Mouse (Mus musculus) MEL (cell line): Measurements from ENCODE around the gene Immp2l.

Source experiments
- CHD2 ChIP-seq: IDR thresholded peaks from 2 replicates; pipeline ENCODE4 v1.6.1; 2011; ENCODE audit warnings: low read length, improper control_type of control experiment
- CTCF ChIP-seq, 3 experiments: IDR thresholded peaks in 2 of 3; conservative IDR thresholded peaks in 1 of 3; 2 replicates each; pipeline ENCODE4 v1.5.1; 2011 to 2012; ENCODE audit warnings: low read length in 3 of 3, low read depth in 2 of 3, mild to moderate bottlenecking in 2 of 3, improper control_type of control experiment in 1 of 3, inconsistent platforms in 1 of 3, mixed read lengths in 1 of 3, moderate library complexity in 1 of 3; ENCODE audit not compliant: control insufficient read depth in 1 of 3, insufficient read depth in 1 of 3, poor library complexity in 1 of 3, severe bottlenecking in 1 of 3
- E2F4 ChIP-seq: IDR thresholded peaks from 2 replicates; pipeline ENCODE4 v1.6.1; 2011; ENCODE audit warnings: low read depth, low read length, improper control_type of control experiment, borderline replicate concordance
- EP300 ChIP-seq, 2 experiments: IDR thresholded peaks; 2 replicates each; pipeline ENCODE4 v1.6.1; 2011; ENCODE audit warnings: improper control_type of control experiment in 2 of 2, low read length in 2 of 2, low read depth in 1 of 2, mild to moderate bottlenecking in 1 of 2
- HCFC1 ChIP-seq: IDR thresholded peaks from 2 replicates; pipeline ENCODE4 v1.6.1; 2012; ENCODE audit warnings: low read depth, mild to moderate bottlenecking, inconsistent platforms, low read length, improper control_type of control experiment, moderate library complexity
- JUND ChIP-seq: IDR thresholded peaks from 2 replicates; pipeline ENCODE4 v1.6.1; 2011; ENCODE audit warnings: low read depth, mild to moderate bottlenecking, improper control_type of control experiment, low read length
- NELFE ChIP-seq: IDR thresholded peaks from 2 replicates; pipeline ENCODE4 v1.6.1; 2011; ENCODE audit warnings: low read depth, low read length, improper control_type of control experiment
- POLR2A ChIP-seq, 2 experiments: IDR thresholded peaks; 2 replicates each; pipeline ENCODE4 v1.6.1; 2011 to 2012; ENCODE audit warnings: low read length in 2 of 2, mild to moderate bottlenecking in 2 of 2, control low read depth in 1 of 2, improper control_type of control experiment in 1 of 2, low read depth in 1 of 2, moderate library complexity in 1 of 2; ENCODE audit not compliant: control insufficient read depth in 1 of 2, insufficient read depth in 1 of 2, poor library complexity in 1 of 2
- TCF12 ChIP-seq: IDR thresholded peaks from 2 replicates; pipeline ENCODE4 v1.6.1; 2014; ENCODE audit warnings: low read depth, mild to moderate bottlenecking, inconsistent platforms, low read length, improper control_type of control experiment, moderate library complexity
- USF1 ChIP-seq: IDR thresholded peaks from 2 replicates; pipeline ENCODE4 v1.6.1; 2014; ENCODE audit warnings: low read depth, mild to moderate bottlenecking, inconsistent platforms, low read length, improper control_type of control experiment, moderate library complexity
- ZC3H11A ChIP-seq: IDR thresholded peaks from 2 replicates; pipeline ENCODE4 v1.6.1; 2012; ENCODE audit warnings: low read depth, mild to moderate bottlenecking, inconsistent platforms, low read length, improper control_type of control experiment

- TF ChIP-seq HCFC1 (no peak), CHD2 (no peak), E2F4 (no peak), ZC3H11A (no peak), EP300 (IDR thresholded peaks at IDR 0.05; ENCODE audit: low read depth in 1 of 2, low read length in 2 of 2) (no peak), CTCF (IDR thresholded peaks at IDR 0.05 in 2 of 3, conservative IDR thresholded peaks at IDR 0.05 in 1 of 3; ENCODE audit: control insufficient read depth in 1 of 3, insufficient read depth in 1 of 3, low read depth in 2 of 3, low read length in 3 of 3, poor library complexity in 1 of 3, severe bottlenecking in 1 of 3) (no peak), JUND (no peak), USF1 (no peak), POLR2A (IDR thresholded peaks at IDR 0.05; ENCODE audit: control insufficient read depth in 1 of 2, insufficient read depth in 1 of 2, low read depth in 1 of 2, low read length in 2 of 2, poor library complexity in 1 of 2) (no peak), TCF12 (no peak), NELFE (no peak)
Observed at GRCm38 (mm10) chr12:41159543-41159942, 135.7 kb downstream of the Immp2l start.
